Mouse (Mus musculus): ENCODE data around the gene Ppp1r13b. TPM values are rescaled to one million over a fixed set of nuclear protein-coding genes. Genes with fewer than 3 reads are reported as not detected.
A peak's percentile ranks its signal among the peaks of the same experiment; 100 is the strongest.

Gene Ppp1r13b
- polyA plus RNA-seq, 1 experiment from 2014 or later = 8.1 TPM

DNA sequence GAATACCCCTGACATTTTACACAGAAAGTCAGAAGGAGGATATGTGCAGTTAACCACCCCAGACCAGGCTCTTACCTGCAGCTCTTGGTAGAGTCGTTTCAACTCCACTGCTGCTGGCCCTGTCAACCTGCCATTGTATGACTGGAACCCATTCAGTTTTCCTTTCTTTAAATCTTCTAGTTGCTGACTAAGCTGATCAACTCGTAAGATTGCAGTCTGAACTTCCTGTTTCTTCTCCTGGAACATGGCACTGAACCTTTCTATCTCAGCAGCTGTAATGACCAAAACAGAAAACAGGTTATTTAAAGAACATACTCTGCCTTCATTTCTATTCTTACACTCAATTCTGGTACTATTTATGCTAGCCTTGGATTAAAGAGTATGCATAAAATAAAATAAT, 64.4 kb downstream of the Ppp1r13b start:
- H3K4me3 ChIP-seq = no peak overlapping the region
- H3K27me3 ChIP-seq (replicated peaks) = no peaks in the 10 kb centered on the region
- no peaks in the 10 kb centered on the region for H3K9me3 ChIP-seq (replicated peaks)
- ATAC-seq = no peak
- no peak overlapping the region for H3K27ac ChIP-seq
- H3K4me1 ChIP-seq = peaks cover 20% of the 10 kb centered on the region
- H3K36me3 ChIP-seq = peaks cover 36% of the 10 kb centered on the region
- no peak overlapping the region for H3K4me2 ChIP-seq
- 25% methylated on average over 2 of the region's 2 CpGs for WGBS (ENCODE audit: insufficient replicate concordance)
- H3K9ac ChIP-seq = no peak overlapping the region

DNA sequence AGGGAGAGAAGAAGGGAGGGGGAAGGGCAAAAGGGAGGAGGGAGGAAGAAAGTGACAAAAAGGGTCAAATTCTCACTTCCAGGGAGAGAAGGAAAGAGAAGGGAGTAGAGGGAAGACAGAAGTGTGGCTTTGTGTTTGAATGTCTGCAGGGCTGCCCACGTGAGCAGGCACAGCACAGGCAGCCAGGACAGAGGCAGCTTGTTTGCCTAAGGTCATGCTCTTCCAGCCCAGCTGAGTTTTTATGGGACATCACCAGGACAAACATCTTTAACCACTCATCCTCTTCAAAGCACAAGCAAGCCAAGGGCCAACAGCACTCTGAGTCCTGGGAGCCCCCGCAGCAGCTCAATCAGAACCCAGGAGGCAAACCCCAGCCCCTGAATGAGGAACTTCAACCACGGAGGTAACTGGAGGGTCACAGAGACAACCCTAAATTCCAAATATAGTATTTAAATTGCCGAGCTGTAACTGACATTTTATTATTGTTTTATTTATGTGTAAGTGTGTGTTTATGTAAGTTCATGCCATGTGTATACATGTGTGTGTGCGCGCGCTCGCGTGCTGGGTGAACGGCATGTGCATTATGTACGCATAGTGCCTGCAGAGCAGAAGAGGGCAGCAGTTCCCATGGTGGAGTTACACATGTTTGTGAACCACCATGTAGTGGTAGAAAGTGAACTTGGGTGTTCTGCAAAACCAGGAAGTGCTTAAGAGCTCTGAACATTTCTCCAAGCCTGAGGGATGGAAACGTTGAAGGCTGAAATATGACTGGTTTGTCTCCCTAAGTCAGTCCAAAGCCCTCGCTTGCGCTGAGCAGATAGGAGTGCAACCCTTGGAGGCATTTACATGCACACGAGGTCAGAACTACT, 65.1 kb downstream of the Ppp1r13b start:
- peaks cover 15% of the 10 kb centered on the region for H3K4me1 ChIP-seq
- H3K9ac ChIP-seq = no peak overlapping the region
- H3K9me3 ChIP-seq (replicated peaks) = no peaks in the 10 kb centered on the region
- ATAC-seq = 0 out of 2 replicates have a peak, but pooled peaks have one; percentile 41
- H3K27me3 ChIP-seq (replicated peaks) = no peaks in the 10 kb centered on the region
- H3K4me2 ChIP-seq = no peak overlapping the region
- WGBS (ENCODE audit: insufficient replicate concordance) = 76% methylated on average over 15 of the region's 15 CpGs
- H3K36me3 ChIP-seq = peaks cover 42% of the 10 kb centered on the region
- H3K27ac ChIP-seq = no peak overlapping the region
- no peak overlapping the region for H3K4me3 ChIP-seq

DNA sequence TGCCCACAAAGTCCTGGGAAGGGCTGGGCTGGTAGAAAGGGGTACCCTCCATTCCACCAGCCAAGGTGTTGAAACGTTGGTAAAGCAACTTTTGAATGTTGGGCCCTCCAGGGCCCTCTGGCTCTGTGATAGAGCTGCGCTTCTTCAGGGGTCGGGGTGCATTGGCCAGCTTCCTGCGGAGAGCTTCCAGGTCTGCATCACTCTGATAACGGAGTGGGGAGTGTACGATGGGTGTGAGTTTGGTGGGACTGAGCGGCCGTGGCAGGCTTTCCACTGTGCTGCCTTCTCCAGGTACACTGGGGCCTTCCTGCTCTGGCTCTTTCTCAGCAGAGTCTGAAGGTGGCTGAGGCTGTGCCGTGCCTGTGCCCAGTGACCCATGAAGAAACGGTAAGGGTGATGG, 74.5 kb downstream of the Ppp1r13b start:
- ATAC-seq = peak; percentile 93
- Histone ChIP-seq H3K4me2 (peak overlapping the region; percentile 56), H3K9ac (peak overlapping the region; percentile 50), H3K36me3 (peaks cover 98% of the 10 kb centered on the region), H3K4me3 (peak overlapping the region; percentile 27), H3K4me1 (peaks cover 53% of the 10 kb centered on the region), H3K27ac (peak overlapping the region; percentile 87), H3K9me3 (replicated peaks) (no peaks in the 10 kb centered on the region), H3K27me3 (replicated peaks) (no peaks in the 10 kb centered on the region)
- WGBS (ENCODE audit: insufficient replicate concordance) = 39% methylated on average over 10 of the region's 10 CpGs

DNA sequence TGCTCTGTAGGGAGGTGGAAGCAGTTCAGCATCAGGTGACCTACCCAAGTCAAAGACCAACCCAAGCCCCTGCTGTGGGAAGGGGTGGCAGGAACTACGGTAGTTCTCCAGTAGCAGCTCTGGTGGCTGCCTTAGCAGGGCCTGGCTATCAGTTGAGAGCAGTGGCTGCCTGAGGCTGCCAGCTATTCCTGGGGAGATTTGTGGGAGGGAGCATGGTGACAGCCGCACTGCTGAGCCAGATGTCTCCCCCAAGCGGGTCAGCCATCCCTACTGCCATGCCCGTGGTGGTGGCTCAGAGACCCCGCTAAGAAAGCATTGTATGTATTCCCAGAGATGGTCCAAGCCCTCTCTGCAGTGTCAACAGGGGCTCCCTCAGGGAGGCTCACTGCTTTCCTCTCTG, 75.3 kb downstream of the Ppp1r13b start:
- no peak overlapping the region for H3K4me3 ChIP-seq
- peaks cover 98% of the 10 kb centered on the region for H3K36me3 ChIP-seq
- peak overlapping the region; percentile 56 for H3K4me2 ChIP-seq
- peak overlapping the region; percentile 87 for H3K27ac ChIP-seq
- H3K9me3 ChIP-seq (replicated peaks) = no peaks in the 10 kb centered on the region
- ATAC-seq = peak; percentile 52
- H3K9ac ChIP-seq = peak overlapping the region; percentile 50; the same call in 1 of the 2 replicates
- H3K4me1 ChIP-seq = peaks cover 53% of the 10 kb centered on the region
- no peaks in the 10 kb centered on the region for H3K27me3 ChIP-seq (replicated peaks)
- 61% methylated on average over 5 of the region's 5 CpGs for WGBS (ENCODE audit: insufficient replicate concordance)

DNA sequence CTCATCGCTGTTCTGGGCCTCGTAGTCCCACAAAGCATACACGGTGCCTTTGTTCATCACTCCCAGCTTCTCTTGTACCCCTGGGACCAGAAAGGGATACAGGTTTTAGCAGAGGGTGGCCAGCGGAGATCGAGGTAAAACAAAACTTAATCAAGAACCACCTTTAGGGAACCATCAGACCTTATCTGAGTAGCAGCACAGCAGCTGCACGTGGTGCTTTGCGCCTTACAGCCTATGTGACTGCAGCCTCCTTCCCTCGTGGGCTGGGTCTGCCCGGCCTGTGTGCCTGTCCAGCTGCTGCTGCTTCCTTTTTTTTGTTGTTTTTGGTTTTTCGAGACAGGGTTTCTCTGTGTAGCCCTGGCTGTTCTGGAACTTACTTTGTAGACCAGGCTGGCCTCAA, 77.5 kb downstream of the Ppp1r13b start:
- Histone ChIP-seq H3K9me3 (replicated peaks) (no peaks in the 10 kb centered on the region), H3K4me3 (no peak overlapping the region), H3K36me3 (peaks cover 100% of the 10 kb centered on the region), H3K4me2 (no peak overlapping the region), H3K9ac (no peak overlapping the region), H3K4me1 (peaks cover 53% of the 10 kb centered on the region), H3K27me3 (replicated peaks) (no peaks in the 10 kb centered on the region), H3K27ac (peak overlapping the region; percentile 36; the same call in 1 of the 2 replicates)
- peak; percentile 42 for ATAC-seq
- WGBS (ENCODE audit: insufficient replicate concordance) = 55% methylated on average over 10 of the region's 10 CpGs

DNA sequence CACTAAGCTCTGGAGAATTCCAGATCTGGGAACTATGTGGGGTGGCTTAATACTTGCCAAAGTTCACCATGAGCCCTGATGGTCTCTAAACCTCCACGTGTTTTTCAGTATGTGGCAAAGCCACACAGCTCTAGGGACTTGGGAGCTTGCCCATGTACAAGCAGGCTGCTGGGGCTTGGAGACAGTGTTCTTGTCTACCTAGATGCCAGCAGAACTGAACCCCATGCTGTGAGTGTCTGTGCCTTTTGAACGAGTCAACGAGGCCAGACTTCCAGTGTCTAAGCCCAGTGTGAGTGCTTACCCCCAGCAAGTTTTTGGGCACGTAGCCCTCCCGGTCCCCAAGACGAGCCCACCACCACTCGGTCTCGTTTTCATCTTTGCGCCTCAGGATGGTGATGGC, 78.0 kb downstream of the Ppp1r13b start:
- H3K9ac ChIP-seq = no peak overlapping the region
- H3K36me3 ChIP-seq = peaks cover 100% of the 10 kb centered on the region
- H3K27me3 ChIP-seq (replicated peaks) = no peaks in the 10 kb centered on the region
- WGBS (ENCODE audit: insufficient replicate concordance) = 87% methylated on average over 9 of the region's 9 CpGs
- no peak for ATAC-seq
- peak overlapping the region; percentile 36 for H3K27ac ChIP-seq
- peaks cover 53% of the 10 kb centered on the region for H3K4me1 ChIP-seq
- H3K4me3 ChIP-seq = no peak overlapping the region
- H3K9me3 ChIP-seq (replicated peaks) = no peaks in the 10 kb centered on the region
- no peak overlapping the region for H3K4me2 ChIP-seq

DNA sequence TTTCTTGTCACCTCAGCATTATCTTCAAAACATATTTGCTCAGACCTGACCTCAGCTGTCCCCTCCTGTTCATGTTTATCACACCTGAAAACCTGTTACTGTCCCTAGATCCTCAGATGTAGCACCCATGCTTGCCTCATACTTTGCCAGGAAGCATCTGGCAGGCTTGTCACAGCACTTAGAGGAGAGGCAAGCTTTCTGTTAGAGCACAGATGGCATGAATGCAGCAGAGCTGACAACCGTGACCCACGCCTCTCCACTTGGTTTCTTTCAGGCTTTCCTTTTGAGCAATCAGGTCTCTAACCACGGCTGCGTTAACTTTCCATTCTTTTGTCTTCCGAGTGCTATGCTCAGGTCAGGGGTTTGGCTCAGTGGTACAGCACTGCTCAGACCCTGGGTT, 78.5 kb downstream of the Ppp1r13b start:
- WGBS (ENCODE audit: insufficient replicate concordance) = 85% methylated on average over 5 of the region's 5 CpGs
- no peak for ATAC-seq
- Histone ChIP-seq H3K9ac (no peak overlapping the region), H3K4me1 (peaks cover 52% of the 10 kb centered on the region), H3K4me2 (no peak overlapping the region), H3K27me3 (replicated peaks) (no peaks in the 10 kb centered on the region), H3K27ac (peak overlapping the region; percentile 36), H3K4me3 (no peak overlapping the region), H3K9me3 (replicated peaks) (no peaks in the 10 kb centered on the region), H3K36me3 (peaks cover 100% of the 10 kb centered on the region)

DNA sequence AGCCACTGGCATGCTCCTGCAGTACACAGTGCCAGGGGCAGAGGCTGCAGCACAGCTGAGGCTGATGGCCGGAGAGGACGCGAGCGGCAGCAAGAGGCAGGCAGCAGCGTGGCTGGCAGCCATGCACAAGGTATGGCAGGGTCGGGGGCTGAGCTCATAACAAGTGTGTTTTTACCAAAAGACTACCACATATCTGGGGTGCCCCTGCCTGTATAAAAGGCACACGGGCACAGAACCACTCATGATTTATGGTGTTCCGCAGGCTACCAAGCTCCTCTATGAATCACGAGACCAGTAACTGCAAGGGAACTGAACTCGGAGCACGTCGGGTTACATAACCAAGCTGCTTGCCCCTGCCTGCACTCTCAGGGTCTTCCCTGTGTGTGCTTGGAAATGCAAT, 80.4 kb downstream of the Ppp1r13b start:
- Histone ChIP-seq H3K9ac (no peak overlapping the region), H3K4me1 (peaks cover 36% of the 10 kb centered on the region), H3K36me3 (peaks cover 100% of the 10 kb centered on the region), H3K27me3 (replicated peaks) (no peaks in the 10 kb centered on the region), H3K4me2 (no peak overlapping the region), H3K9me3 (replicated peaks) (no peaks in the 10 kb centered on the region), H3K4me3 (no peak overlapping the region), H3K27ac (no peak overlapping the region)
- no peak for ATAC-seq
- 88% methylated on average over 12 of the region's 12 CpGs for WGBS (ENCODE audit: insufficient replicate concordance)

DNA sequence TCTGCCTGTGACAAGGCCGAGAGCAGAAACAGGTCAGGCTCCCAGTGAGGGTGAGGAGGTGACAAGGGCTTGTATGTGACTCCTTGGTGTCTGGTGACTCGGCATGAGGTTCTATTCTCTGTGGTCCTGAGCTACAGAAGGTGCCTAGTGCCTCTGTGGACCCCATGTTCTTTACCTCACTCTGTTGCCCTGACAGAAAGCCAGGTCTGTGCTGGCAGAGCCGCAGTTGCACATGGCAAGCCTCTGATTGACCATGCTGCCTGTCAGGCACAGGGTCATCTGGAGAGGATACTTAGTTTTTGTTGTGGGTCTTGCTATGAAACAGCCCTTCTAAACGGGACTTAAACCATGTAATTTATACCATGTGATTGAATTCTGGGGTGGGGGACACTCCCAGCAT, 86.0 kb downstream of the Ppp1r13b start:
- ATAC-seq = no peak
- 73% methylated on average over 4 of the region's 4 CpGs for WGBS (ENCODE audit: insufficient replicate concordance)
- Histone ChIP-seq H3K4me3 (no peak overlapping the region), H3K36me3 (peaks cover 87% of the 10 kb centered on the region), H3K9me3 (replicated peaks) (no peaks in the 10 kb centered on the region), H3K27ac (no peak overlapping the region), H3K27me3 (replicated peaks) (no peaks in the 10 kb centered on the region), H3K4me1 (peaks cover 59% of the 10 kb centered on the region), H3K9ac (0 out of 2 replicates have a peak overlapping the region, but pooled peaks have one; percentile 25), H3K4me2 (no peak overlapping the region)

DNA sequence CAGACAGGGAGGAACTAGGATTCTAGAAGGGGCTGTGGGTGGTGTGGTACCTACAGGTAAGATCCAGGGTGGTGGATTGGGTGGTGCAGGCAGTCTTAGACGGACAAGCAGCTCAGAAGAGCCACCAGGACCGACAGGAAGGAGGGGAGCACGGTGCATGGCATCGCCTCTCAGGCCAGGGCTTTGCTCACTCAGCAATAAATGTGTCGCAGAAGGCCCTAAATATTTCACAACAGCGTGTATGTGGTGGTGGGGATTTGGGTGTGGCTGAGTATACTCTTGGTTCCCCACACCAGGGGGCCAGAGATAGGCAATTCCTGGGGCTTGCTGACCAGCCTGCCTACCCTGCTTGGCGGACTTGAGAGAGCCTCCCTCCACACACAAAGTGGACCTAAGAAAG, 87.2 kb downstream of the Ppp1r13b start:
- peaks cover 71% of the 10 kb centered on the region for H3K4me1 ChIP-seq
- no peak overlapping the region for H3K4me3 ChIP-seq
- no peaks in the 10 kb centered on the region for H3K9me3 ChIP-seq (replicated peaks)
- no peak overlapping the region for H3K9ac ChIP-seq
- H3K4me2 ChIP-seq = no peak overlapping the region
- H3K27me3 ChIP-seq (replicated peaks) = no peaks in the 10 kb centered on the region
- H3K27ac ChIP-seq = 0 out of 2 replicates have a peak overlapping the region, but pooled peaks have one; percentile 41
- H3K36me3 ChIP-seq = peaks cover 75% of the 10 kb centered on the region
- WGBS (ENCODE audit: insufficient replicate concordance) = 73% methylated on average over 7 of the region's 7 CpGs
- no peak for ATAC-seq

DNA sequence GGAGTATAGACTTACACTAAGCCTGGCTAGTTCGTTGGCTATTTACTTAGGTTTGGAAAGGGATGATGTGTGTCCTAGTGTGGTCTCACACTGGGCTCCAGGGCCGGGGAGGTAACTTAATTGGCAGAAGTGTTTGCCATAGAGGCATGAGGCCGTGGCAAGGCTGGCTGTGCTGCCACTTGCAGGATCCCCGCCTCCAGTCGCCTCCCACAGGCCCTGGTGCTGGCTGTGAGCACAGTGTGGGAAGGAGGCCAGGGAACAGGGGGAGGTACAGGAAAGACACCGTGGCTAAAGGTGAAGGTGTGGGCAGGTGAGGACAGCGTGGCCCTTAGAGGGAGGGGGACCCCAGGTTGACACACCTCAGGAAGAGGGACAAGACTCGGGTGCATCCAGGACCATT, 88.0 kb downstream of the Ppp1r13b start:
- WGBS (ENCODE audit: insufficient replicate concordance) = 79% methylated on average over 8 of the region's 8 CpGs
- no peak overlapping the region for H3K9ac ChIP-seq
- H3K4me2 ChIP-seq = no peak overlapping the region
- no peak overlapping the region for H3K4me3 ChIP-seq
- no peaks in the 10 kb centered on the region for H3K27me3 ChIP-seq (replicated peaks)
- no peaks in the 10 kb centered on the region for H3K9me3 ChIP-seq (replicated peaks)
- peaks cover 67% of the 10 kb centered on the region for H3K36me3 ChIP-seq
- peaks cover 79% of the 10 kb centered on the region for H3K4me1 ChIP-seq
- H3K27ac ChIP-seq = no peak overlapping the region
- no peak for ATAC-seq

DNA sequence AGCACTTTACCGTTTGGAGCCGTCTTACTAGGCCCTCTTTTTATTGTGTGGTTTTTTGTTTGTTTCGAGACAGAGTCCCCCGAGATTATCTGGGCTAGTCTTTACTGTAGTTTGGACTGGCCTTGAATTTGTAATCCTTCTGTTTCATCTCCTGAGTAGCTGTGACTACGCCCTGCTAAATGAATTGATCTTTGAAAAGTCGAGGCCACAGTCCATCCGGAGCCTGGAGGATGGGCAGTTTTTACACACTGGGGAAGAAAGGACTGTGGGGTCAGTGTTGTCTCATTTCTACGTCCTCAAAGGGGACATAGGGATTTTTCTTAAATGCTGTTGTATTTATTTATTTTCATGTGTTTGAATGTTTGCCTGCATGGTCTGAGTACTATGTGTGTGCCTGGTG, 89.9 kb downstream of the Ppp1r13b start:
- peak overlapping the region; percentile 96 for H3K27ac ChIP-seq
- H3K27me3 ChIP-seq (replicated peaks) = no peaks in the 10 kb centered on the region
- H3K4me2 ChIP-seq = peak overlapping the region; percentile 87
- H3K9ac ChIP-seq = peak overlapping the region; percentile 80
- no peak for ATAC-seq
- no peak overlapping the region for H3K4me3 ChIP-seq
- peaks cover 83% of the 10 kb centered on the region for H3K4me1 ChIP-seq
- WGBS (ENCODE audit: insufficient replicate concordance) = 71% methylated on average over 8 of the region's 8 CpGs
- H3K9me3 ChIP-seq (replicated peaks) = no peaks in the 10 kb centered on the region
- peaks cover 48% of the 10 kb centered on the region for H3K36me3 ChIP-seq
